Mouse (Mus musculus) hindbrain, embryonic 13.5 days (tissue): ENCODE measurements around the gene Psmd12. TPM values are rescaled to one million over a fixed set of nuclear protein-coding genes. Genes with fewer than 3 reads are reported as not detected.
A peak's percentile ranks its signal among the peaks of the same experiment; 100 is the strongest.
"Not testable (repeated sequence)": the region's sequence is repeated elsewhere in the genome, so short reads cannot be mapped to it uniquely, and the experiment has no call there.

ENCODE experiments used
- ATAC-seq: fragments of 200-750 bp; cut with Nextera tagmentation; 2 replicates; pipeline ENCODE4 v1.8.0; 2017; ENCODE audit warnings: moderate TSS enrichment; ENCODE audit not compliant: low FRiP score
- H3K27ac ChIP-seq: fragments of 300-500 bp; sonication (generic); 2 replicates; pipeline ENCODE4 v1.5.1; 2015; ENCODE audit warnings: inconsistent platforms, mild to moderate bottlenecking, moderate library complexity
- H3K27me3 ChIP-seq: fragments of 300-500 bp; sonication (generic); 2 replicates; pipeline ENCODE4 v1.6.1; 2015; ENCODE audit warnings: mild to moderate bottlenecking, inconsistent platforms
- H3K36me3 ChIP-seq: fragments of 300-500 bp; sonication (generic); 2 replicates; pipeline ENCODE4 v1.6.1; 2015; ENCODE audit warnings: mild to moderate bottlenecking, inconsistent platforms
- H3K4me1 ChIP-seq: fragments of 300-500 bp; sonication (generic); replicated peaks from 2 replicates; pipeline ENCODE4 v1.6.1; 2015; ENCODE audit warnings: inconsistent platforms
- H3K4me2 ChIP-seq: fragments of 300-500 bp; sonication (generic); 2 replicates; pipeline ENCODE4 v1.6.1; 2015; ENCODE audit warnings: inconsistent platforms, mild to moderate bottlenecking, moderate library complexity
- H3K4me3 ChIP-seq: fragments of 300-500 bp; sonication (generic); 2 replicates; pipeline ENCODE4 v1.5.1; 2015; ENCODE audit warnings: mild to moderate bottlenecking, inconsistent platforms
- H3K9ac ChIP-seq: fragments of 300-500 bp; sonication (generic); 2 replicates; pipeline ENCODE4 v1.6.1; 2015; ENCODE audit warnings: mild to moderate bottlenecking, inconsistent platforms
- H3K9me3 ChIP-seq: fragments of 300-500 bp; sonication (generic); 2 replicates; pipeline ENCODE4 v1.6.1; 2016; ENCODE audit warnings: inconsistent platforms
- WGBS: fragments of 180-500 bp; shearing (Covaris S2); methylation state at CpG from one replicate; pipeline ENCODE4 v1.1.7; 2015; 5-methylcytosine and 5-hydroxymethylcytosine counted together
- polyA plus RNA-seq: library from polyadenylated mRNA; unstranded; fragments of >200 nt; fragmentation: Nextera tagmentation; extraction: Ambion mirVana; gene quantifications from 2 replicates; pipeline ENCODE4 v1.2.1, GENCODE M21; 2015

The Psmd12 gene
- polyA plus RNA-seq, 1 experiment from 2014 or later, result 158 TPM

DNA sequence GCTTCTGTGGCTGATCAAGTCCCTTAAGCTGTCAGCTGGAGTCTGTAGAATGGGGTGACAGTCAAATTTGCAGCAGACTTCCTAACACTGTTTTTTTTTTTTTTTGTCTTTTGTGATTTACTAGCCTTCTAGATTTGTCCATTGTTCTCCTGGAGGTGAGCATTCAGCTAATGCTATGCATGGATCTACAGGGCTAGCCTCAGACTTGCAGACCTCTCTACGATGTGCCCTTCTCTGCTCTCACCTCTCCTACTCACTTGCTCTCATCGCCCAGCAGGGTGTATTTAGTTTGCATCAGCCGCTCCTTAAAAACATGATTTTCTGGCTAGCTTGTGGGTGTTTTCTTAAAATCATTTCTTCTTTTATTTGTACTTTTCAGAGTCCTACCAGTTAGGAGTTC lies 5.1 kb downstream of the Psmd12 start:
- WGBS, result 97% methylated on average over 3 of the region's 3 CpGs
- Histone ChIP-seq H3K4me2 (no peak overlapping the region), H3K9me3 (no peaks in the 10 kb centered on the region), H3K36me3 (peaks cover 44% of the 10 kb centered on the region), H3K9ac (no peak overlapping the region), H3K27me3 (no peaks in the 10 kb centered on the region), H3K4me3 (no peak overlapping the region), H3K4me1 (peaks cover 21% of the 10 kb centered on the region), H3K27ac (no peak overlapping the region)
- ATAC-seq, result no peak

DNA sequence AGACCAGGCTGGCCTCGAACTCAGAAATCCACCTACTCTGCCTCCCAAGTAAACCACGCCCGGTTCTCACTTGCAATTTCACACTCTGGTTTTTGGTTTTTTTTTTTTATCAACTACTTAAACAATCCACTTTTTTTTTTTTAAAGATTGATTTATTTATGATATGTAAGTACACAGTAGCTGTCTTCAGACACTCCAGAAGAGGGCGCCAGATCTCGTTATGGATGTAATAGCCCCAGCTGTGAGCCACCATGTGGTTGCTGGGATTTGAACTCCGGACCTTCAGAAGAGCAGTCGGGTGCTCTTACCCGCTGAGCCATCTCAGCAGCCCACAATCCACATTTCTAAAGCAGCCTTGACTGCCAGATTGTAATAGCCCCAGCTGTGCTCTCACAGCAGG lies 23.5 kb downstream of the Psmd12 start:
- WGBS, result 91% methylated on average over 8 of the region's 8 CpGs

DNA sequence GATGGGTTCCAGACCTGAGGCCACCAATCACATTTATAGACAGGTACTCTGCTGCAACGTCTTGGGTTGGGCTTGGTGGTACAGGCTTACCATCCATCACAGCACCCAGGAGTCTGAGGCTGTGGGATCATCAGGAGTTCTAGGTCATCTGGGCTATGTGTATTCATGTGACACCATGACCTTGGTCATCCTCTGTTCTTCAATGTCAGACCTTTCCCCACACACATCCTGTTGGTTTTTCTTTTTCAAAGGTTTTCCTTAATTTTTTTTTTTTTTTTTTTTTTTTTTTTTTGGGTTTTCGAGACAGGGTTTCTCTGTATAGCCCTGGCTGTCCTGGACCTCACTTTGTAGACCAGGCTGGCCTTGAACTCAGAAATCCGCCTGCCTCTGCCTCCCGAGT lies 25.1 kb downstream of the Psmd12 start:
- H3K9me3 ChIP-seq, H3K4me2 ChIP-seq, H3K9ac ChIP-seq, ATAC-seq, H3K4me1 ChIP-seq, H3K27me3 ChIP-seq, H3K4me3 ChIP-seq, H3K27ac ChIP-seq: not testable (repeated sequence)
- peaks cover 16% of the 10 kb centered on the region for H3K36me3 ChIP-seq
- 100% methylated on average over 3 of the region's 4 CpGs for WGBS

More for the DNA sequence above, 23.5 kb downstream of the Psmd12 start:
- no peaks in the 10 kb centered on the region for H3K9me3 ChIP-seq
- H3K9ac ChIP-seq, result no peak overlapping the region
- H3K4me3 ChIP-seq, result no peak overlapping the region
- no peaks in the 10 kb centered on the region for H3K27me3 ChIP-seq
- peaks cover 27% of the 10 kb centered on the region for H3K36me3 ChIP-seq
- no peak for ATAC-seq
- no peaks in the 10 kb centered on the region for H3K4me1 ChIP-seq
- no peak overlapping the region for H3K27ac ChIP-seq
- H3K4me2 ChIP-seq, result no peak overlapping the region

DNA sequence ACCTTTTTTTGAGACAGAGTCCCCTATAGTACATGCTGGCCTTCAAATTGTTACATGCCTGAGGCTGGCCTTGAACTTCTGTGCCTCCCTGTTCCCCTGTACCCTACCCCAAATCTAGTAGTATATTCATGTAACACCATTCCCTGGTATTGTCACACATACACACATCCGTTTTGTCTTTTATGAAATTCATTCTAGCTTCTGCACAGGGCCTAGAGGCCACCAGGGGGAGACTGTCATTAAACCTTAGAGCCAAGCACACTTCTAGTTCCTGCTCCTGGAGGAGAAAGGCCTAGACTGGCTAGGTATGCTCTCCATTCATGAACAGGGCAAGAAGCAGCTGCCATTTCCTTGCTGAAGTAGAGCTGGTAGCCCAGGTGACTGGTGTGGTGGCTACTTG lies 27.0 kb downstream of the Psmd12 start:
- H3K9ac ChIP-seq, result no peak overlapping the region
- H3K36me3 ChIP-seq, result peaks cover 5% of the 10 kb centered on the region; the same call in 1 of the 2 replicates
- peaks cover 11% of the 10 kb centered on the region; the same call in 1 of the 2 replicates for H3K27me3 ChIP-seq
- no peak overlapping the region for H3K4me3 ChIP-seq
- no peak overlapping the region for H3K4me2 ChIP-seq
- WGBS, result 76% methylated on average over 1 of the region's 1 CpGs
- ATAC-seq, result no peak
- no peaks in the 10 kb centered on the region for H3K9me3 ChIP-seq
- no peak overlapping the region for H3K27ac ChIP-seq
- peaks cover 18% of the 10 kb centered on the region for H3K4me1 ChIP-seq

DNA sequence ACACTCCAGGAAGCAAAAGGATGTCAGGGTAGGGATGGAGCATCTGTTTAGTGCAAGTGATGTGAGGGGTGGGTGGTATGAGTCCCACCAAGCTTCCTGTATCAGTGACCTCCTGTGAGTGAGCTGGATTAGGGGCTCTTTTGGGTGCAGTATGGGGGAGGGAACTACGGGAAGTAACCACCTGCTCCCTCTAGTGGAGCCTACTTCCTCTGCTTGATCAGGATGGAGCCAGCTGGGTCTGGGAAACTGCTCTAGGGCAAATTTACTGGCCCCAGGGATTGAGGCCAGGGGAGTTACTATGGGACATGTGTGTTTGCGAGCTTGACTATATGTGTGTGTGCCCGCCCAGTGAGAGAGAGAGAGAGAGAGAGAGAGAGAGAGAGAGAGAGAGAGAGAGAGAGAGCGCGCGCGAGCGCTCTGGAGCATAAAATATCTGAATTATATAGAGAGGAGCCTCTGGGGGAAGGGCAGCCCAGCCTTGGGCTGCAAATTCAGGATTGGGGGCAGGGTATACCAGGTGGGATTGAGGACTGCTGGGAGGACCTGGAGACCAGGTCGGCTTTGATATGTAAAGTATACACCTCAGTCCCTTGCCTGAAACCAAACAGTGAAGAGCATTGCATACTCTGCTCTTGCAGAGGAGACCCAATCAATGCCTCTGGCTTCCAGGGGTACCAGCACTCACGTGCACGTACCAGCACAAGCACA lies 30.5 kb downstream of the Psmd12 start:
- 15% methylated on average over 11 of the region's 11 CpGs for WGBS
- peaks cover 18% of the 10 kb centered on the region for H3K4me1 ChIP-seq
- peak overlapping the region; percentile 36 for H3K4me2 ChIP-seq
- no peak; the same call in 1 of the 2 replicates for ATAC-seq
- no peak overlapping the region for H3K4me3 ChIP-seq
- H3K36me3 ChIP-seq, result no peaks in the 10 kb centered on the region
- no peaks in the 10 kb centered on the region for H3K9me3 ChIP-seq
- H3K27me3 ChIP-seq, result peaks cover 14% of the 10 kb centered on the region; the same call in 1 of the 2 replicates
- no peak overlapping the region for H3K9ac ChIP-seq
- H3K27ac ChIP-seq, result no peak overlapping the region

DNA sequence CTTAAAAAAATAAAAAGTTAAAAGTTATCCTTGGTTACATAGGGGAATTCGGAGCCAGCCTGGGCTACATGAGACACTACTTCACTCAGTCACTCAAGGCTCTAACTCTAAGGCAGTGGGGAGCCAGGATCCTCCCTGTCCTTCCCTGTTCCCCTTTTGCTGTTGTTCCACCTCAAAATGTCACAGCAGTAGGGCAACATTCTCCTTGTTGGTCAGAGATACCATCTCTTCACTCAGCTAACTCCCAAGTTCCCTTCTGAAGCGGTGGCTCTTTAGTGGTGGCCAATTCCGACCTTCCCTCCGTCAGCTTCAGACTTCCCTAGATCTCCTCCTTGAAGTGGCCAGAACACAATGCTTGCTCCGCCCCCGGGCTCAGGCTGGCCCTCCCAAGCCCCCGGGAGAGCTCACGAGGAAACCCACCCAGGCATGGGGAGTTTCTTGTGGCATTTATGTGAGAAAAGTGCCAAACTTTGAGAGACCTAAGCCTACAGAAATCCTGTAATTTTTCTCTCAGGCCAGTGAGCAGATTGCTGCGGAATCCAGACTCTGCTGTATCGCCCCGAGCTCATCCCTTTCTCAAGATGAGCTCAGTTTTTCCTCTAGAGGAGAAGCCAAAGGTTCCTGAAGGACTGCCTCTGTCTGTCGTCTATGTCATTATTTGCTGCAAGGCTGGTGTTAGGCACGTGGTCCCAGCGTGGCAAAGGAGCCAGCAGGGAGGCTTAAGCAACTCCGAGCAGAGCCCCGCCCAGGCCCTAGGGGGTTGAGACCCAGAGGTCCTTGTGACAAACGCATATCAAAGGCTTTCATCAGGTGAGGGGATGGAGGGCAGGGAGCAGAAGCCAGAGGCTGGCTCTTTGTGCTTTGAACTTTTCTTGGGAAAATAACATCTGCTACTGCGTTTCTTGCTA lies 31.3 kb downstream of the Psmd12 start:
- Histone ChIP-seq H3K9me3 (no peaks in the 10 kb centered on the region), H3K36me3 (no peaks in the 10 kb centered on the region), H3K4me1 (peaks cover 18% of the 10 kb centered on the region), H3K4me2 (peak overlapping the region; percentile 18), H3K27me3 (peaks cover 14% of the 10 kb centered on the region; the same call in 1 of the 2 replicates), H3K9ac (peak overlapping the region; percentile 46; the same call in 1 of the 2 replicates), H3K4me3 (no peak overlapping the region), H3K27ac (no peak overlapping the region)
- WGBS, result 3% methylated on average over 18 of the region's 18 CpGs
- no peak for ATAC-seq

DNA sequence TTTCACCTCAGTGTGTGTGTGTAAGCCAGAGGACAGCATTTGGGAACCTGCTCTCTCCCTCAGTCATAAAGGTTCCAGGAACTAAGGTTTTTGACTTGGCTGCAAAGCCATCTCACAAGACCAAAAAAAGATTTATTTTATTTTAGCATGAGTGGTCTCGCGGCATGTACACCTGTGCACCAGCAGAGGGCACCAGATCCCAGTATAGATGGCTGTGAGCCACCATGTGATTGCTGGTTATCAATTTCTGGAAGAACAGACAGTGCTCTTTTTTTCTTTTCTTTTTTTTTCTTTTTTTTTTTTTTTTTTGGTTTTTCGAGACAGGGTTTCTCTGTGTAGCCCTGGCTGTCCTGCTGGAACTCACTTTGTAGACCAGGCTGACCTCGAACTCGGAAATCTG lies 32.7 kb downstream of the Psmd12 start:
- not testable (repeated sequence) for H3K9me3 ChIP-seq, H3K27ac ChIP-seq, H3K4me2 ChIP-seq, H3K4me3 ChIP-seq, H3K9ac ChIP-seq, ATAC-seq, H3K36me3 ChIP-seq
- peaks cover 18% of the 10 kb centered on the region for H3K4me1 ChIP-seq
- 49% methylated on average over 5 of the region's 5 CpGs for WGBS
- H3K27me3 ChIP-seq, result peaks cover 14% of the 10 kb centered on the region; the same call in 1 of the 2 replicates

DNA sequence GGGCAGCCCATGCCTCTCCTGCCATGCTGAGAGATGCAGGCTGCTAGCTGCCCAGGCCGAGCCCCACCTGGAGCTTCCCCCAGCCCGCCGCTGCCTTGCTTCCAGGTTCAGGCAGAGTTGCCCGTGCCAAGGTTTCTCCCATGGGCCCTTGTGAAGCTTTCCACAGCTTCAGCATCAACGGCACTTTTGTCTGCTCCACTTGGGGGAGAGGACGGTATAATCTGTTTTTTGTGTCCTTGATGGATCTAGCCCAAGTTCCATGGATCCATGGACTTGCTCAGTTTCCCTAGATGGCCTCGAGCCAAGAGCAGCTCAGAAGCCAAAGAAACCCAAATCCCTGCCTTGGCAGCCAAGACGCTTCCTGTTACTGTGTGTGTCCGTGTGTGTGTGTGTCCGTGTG lies 33.8 kb downstream of the Psmd12 start:
- Histone ChIP-seq H3K4me2 (no peak overlapping the region), H3K4me1 (peaks cover 18% of the 10 kb centered on the region), H3K9ac (no peak overlapping the region), H3K9me3 (no peaks in the 10 kb centered on the region), H3K27me3 (peaks cover 14% of the 10 kb centered on the region; the same call in 1 of the 2 replicates), H3K36me3 (no peaks in the 10 kb centered on the region), H3K4me3 (no peak overlapping the region), H3K27ac (no peak overlapping the region)
- no peak for ATAC-seq
- 80% methylated on average over 10 of the region's 10 CpGs for WGBS

DNA sequence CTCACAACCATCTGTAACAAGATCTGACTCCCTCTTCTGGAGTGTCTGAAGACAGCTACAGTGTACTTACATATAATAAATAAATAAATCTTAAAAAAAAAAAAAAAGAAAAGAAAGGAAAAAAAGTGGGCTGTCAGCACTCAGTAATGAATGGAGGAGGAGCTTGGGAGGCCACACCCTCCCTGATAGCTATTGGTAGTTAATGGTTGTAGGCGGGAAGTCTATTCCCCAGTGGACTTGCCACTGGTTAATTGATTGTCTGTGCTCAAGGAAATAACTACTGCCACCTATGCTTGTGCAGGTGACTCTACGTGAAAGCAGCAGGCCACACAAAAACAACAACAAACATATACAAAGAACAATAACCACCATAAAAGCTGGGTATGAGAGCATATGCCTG lies 37.1 kb downstream of the Psmd12 start:
- H3K27ac ChIP-seq, result no peak overlapping the region
- H3K4me3 ChIP-seq, result no peak overlapping the region
- 0 out of 2 replicates have a peak, but pooled peaks cover under 1% of the 10 kb centered on the region for H3K27me3 ChIP-seq
- H3K9ac ChIP-seq, result no peak overlapping the region
- H3K4me1 ChIP-seq, result no peaks in the 10 kb centered on the region
- H3K36me3 ChIP-seq, result no peaks in the 10 kb centered on the region
- H3K9me3 ChIP-seq, result no peaks in the 10 kb centered on the region
- H3K4me2 ChIP-seq, result no peak overlapping the region
- ATAC-seq, result no peak
- 93% methylated on average over 2 of the region's 2 CpGs for WGBS

DNA sequence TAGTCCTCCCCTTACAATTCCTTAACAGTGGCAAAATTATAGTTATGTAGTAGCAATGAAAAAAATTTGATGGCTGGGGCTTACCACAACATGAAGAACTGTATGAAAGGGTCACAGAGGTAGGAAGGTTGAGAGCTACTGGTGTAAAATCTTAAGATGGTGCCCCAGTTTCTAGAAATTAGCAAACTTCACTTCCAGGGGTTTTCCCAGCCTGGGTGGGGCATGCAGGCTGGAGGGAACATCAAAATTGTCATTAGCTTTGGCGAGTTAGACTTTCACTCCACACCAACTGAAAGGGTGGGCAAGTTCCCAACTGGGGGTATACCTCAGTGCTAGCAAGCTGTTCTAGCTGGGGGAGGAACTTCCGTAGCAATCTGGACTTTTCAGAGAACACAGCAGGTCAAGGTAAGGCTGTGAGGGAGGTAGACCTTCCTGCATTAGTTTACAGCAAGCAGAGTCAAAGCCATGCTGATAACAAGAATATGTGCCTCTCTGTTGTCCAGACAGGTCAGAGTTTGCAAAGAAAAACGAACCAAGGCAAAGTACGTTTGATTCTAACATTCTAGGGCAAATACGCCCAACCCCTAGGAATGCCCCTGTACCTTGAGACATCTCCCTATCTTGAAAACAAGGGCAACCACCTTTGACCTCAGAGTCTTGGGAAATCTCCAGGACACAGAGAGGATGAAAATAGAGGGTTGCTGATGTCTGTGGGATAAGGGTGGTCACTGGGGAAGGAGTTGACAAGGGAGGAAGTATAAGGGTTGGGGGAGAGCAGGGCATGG lies 39.6 kb downstream of the Psmd12 start:
- H3K27ac ChIP-seq, result no peak overlapping the region
- ATAC-seq, result no peak
- 87% methylated on average over 5 of the region's 5 CpGs for whole genome bisulfite sequencing
- no peaks in the 10 kb centered on the region for H3K4me1 ChIP-seq
- no peak overlapping the region for H3K4me2 ChIP-seq
- H3K36me3 ChIP-seq, result no peaks in the 10 kb centered on the region
- H3K9ac ChIP-seq, result no peak overlapping the region
- H3K4me3 ChIP-seq, result no peak overlapping the region
- H3K27me3 ChIP-seq, result no peaks in the 10 kb centered on the region
- no peaks in the 10 kb centered on the region for H3K9me3 ChIP-seq

DNA sequence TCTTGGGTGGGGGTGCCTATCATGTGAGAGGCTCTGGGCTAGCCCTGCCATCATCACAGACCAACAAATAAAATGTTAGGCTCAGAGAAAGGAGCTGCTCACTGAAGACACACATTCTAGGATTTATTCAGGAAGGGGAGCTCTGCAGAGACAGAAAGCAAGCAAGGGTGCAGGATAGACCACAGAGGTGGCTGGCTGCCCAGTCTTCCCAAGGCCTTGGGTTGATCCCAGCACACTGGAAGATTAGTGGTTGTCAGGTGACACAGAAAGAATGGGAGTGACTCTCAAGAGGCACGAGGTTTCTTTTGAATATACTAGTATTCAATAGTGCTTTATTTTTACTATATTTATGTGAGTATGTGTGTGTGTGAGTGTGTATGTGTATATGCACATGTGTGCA lies 41.9 kb downstream of the Psmd12 start:
- Histone ChIP-seq H3K9me3 (no peaks in the 10 kb centered on the region), H3K4me3 (no peak overlapping the region), H3K27me3 (no peaks in the 10 kb centered on the region), H3K9ac (no peak overlapping the region), H3K4me1 (no peaks in the 10 kb centered on the region), H3K4me2 (no peak overlapping the region), H3K27ac (no peak overlapping the region), H3K36me3 (no peaks in the 10 kb centered on the region)
- no peak for ATAC-seq
- 55% methylated on average over 1 of the region's 1 CpGs for WGBS

DNA sequence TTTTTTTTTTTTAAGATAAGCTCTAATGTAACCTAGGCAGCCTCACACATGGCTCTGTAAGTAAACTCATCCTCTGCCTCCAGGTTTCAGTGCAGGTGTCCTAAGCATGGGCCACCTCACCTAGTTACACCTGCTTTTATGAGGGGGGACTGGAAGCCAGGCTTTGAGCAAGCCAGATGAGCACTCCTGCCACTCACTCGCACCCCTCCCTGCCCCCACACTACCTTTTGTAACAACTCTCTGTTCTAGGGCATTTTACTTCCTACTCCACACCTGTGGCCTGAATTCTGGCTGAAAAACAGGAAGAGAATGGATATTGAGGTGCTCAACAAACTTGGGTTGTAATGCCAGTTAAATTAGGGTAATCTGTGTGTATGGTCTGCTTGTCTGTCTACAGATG lies 45.7 kb downstream of the Psmd12 start:
- H3K9me3 ChIP-seq, result no peaks in the 10 kb centered on the region
- no peak for ATAC-seq
- no peaks in the 10 kb centered on the region for H3K27me3 ChIP-seq
- H3K4me1 ChIP-seq, result no peaks in the 10 kb centered on the region
- H3K4me3 ChIP-seq, result no peak overlapping the region
- no peaks in the 10 kb centered on the region for H3K36me3 ChIP-seq
- no peak overlapping the region for H3K27ac ChIP-seq
- H3K4me2 ChIP-seq, result no peak overlapping the region
- H3K9ac ChIP-seq, result no peak overlapping the region
- WGBS, result 86% methylated on average over 1 of the region's 1 CpGs
